Comparison of ENCODE assay signal across 8 mouse cellular contexts in genomic region chr2:29633782-29634181, GRCm38 (mm10). TPM values are rescaled to one million over a fixed set of nuclear protein-coding genes. Genes with fewer than 3 reads are reported as not detected.
DNase-seq lines count a peak whose midpoint lies in the region; ATAC-seq and TF ChIP-seq lines count a peak whose summit lies in the region.

No protein-coding gene starts in this region.

- H3K4me1 ChIP-seq in heart, embryonic 10.5 days: peaks cover 57% of the 10 kb centered on the region
- H3K4me1 ChIP-seq in liver, embryonic 12.5 days: peaks cover 82% of the 10 kb centered on the region
- peaks cover 78% of the 10 kb centered on the region for H3K4me1 ChIP-seq in heart, embryonic 13.5 days
- peaks cover 27% of the 10 kb centered on the region for H3K4me1 ChIP-seq in small intestine, adult 2 months (ENCODE audit: control insufficient read depth, insufficient read depth, insufficient read length, low read length)

- no peak overlapping the region for H3K4me3 ChIP-seq in heart, embryonic 10.5 days
- H3K4me3 ChIP-seq in liver, embryonic 12.5 days: no peak overlapping the region
- H3K4me3 ChIP-seq in heart, embryonic 13.5 days: no peak overlapping the region
- no peak overlapping the region for H3K4me3 ChIP-seq in small intestine, adult 2 months (ENCODE audit: low read depth, low read length)

- intact Hi-C loops in heart, postnatal 14 days (cut with DNase I): no loop called here

- peaks cover 11% of the 10 kb centered on the region for H3K36me3 ChIP-seq in heart, embryonic 10.5 days
- peaks cover 15% of the 10 kb centered on the region for H3K36me3 ChIP-seq in liver, embryonic 12.5 days
- peaks cover 7% of the 10 kb centered on the region; the same call in 1 of the 2 replicates for H3K36me3 ChIP-seq in heart, embryonic 13.5 days
- H3K36me3 ChIP-seq in small intestine, adult 2 months (ENCODE audit: control insufficient read depth, insufficient read depth, low read length): no peaks in the 10 kb centered on the region

- H3K9ac ChIP-seq in liver, embryonic 12.5 days: no peak overlapping the region
- H3K9ac ChIP-seq in heart, embryonic 13.5 days: peak overlapping the region; percentile 8; the same call in 1 of the 2 replicates

- no peak for TF ChIP-seq CTCF in small intestine, adult 2 months (IDR thresholded peaks at IDR 0.05; ENCODE audit: extremely low read depth, insufficient read length, insufficient replicate concordance, low read depth, low read length)

- peak overlapping the region; percentile 74 for H3K27ac ChIP-seq in heart, embryonic 10.5 days
- H3K27ac ChIP-seq in liver, embryonic 12.5 days: peak overlapping the region; percentile 50; the same call in 1 of the 2 replicates
- H3K27ac ChIP-seq in heart, embryonic 13.5 days (replicated peaks): peak overlapping the region; percentile 88
- H3K27ac ChIP-seq in small intestine, adult 2 months (ENCODE audit: insufficient read depth, low read depth, low read length): peak overlapping the region; percentile 58

- no peak for ATAC-seq in liver, embryonic 12.5 days
- no peak for ATAC-seq in heart, embryonic 13.5 days (ENCODE audit: extremely low read depth, insufficient number of reproducible peaks, low FRiP score, low TSS enrichment)

- no peak for TF ChIP-seq POLR2A in small intestine, adult 2 months (IDR thresholded peaks at IDR 0.05; ENCODE audit: low read depth, low read length)

- no peaks in the 10 kb centered on the region for H3K27me3 ChIP-seq in heart, embryonic 10.5 days (ENCODE audit: insufficient read depth, poor library complexity, severe bottlenecking)
- no peaks in the 10 kb centered on the region for H3K27me3 ChIP-seq in liver, embryonic 12.5 days (replicated peaks)
- no peaks in the 10 kb centered on the region for H3K27me3 ChIP-seq in heart, embryonic 13.5 days (replicated peaks)
- no peaks in the 10 kb centered on the region for H3K27me3 ChIP-seq in small intestine, adult 2 months (ENCODE audit: control insufficient read depth, insufficient read depth, low read length)

- no peaks in the 10 kb centered on the region for H3K9me3 ChIP-seq in heart, embryonic 10.5 days
- H3K9me3 ChIP-seq in liver, embryonic 12.5 days (replicated peaks): no peaks in the 10 kb centered on the region
- H3K9me3 ChIP-seq in heart, embryonic 13.5 days: no peaks in the 10 kb centered on the region

- H3K4me2 ChIP-seq in liver, embryonic 12.5 days: no peak overlapping the region
- H3K4me2 ChIP-seq in heart, embryonic 13.5 days: no peak overlapping the region

- DNase-seq in heart, embryonic 10.5 days (ENCODE audit: low spot score): no peak
- DNase-seq in heart, postnatal 14 days: no peak
- DNase-seq in liver: no peak
- DNase-seq in urinary bladder, postnatal 36 days (ENCODE audit: low spot score in 2 of 2): no peak
- DNase-seq in layer of hippocampus, adult 11-12 months (ENCODE audit: low spot score): no peak

- WGBS in heart, embryonic 10.5 days: 91% methylated on average over 3 of the region's 3 CpGs
- WGBS in liver, embryonic 12.5 days (ENCODE audit: insufficient replicate concordance): 78% methylated on average over 3 of the region's 3 CpGs
- 74% methylated on average over 3 of the region's 3 CpGs for WGBS in heart, embryonic 13.5 days
- 66% methylated on average over 3 of the region's 3 CpGs for WGBS in small intestine, adult 2 months

RNA-seq across cellular contexts. Expression of gene Rapgef1, which starts 14.3 kb away (rescaled TPM):
- 11.2 and 13.4 TPM in 2 replicates for polyA plus RNA-seq in heart, embryonic 10.5 days (2016; fragmentation: Nextera tagmentation; extraction: Ambion mirVana)
- 10 to 100 TPM; 89.6 to 91.6 TPM for total RNA-seq in heart, postnatal 14 days (2021)
- 10.1 and 10.8 TPM in 2 replicates for polyA plus RNA-seq in liver, embryonic 12.5 days (2016; fragmentation: Nextera tagmentation; extraction: Ambion mirVana)
- 8.4 and 9.7 TPM in 2 replicates for polyA plus RNA-seq in heart, embryonic 13.5 days (2015; fragmentation: Nextera tagmentation; extraction: Ambion mirVana)
- 15.5 and 25.1 TPM in 2 replicates for polyA plus RNA-seq in small intestine, adult 2 months (2012; rRNA removed)
